Mouse (Mus musculus): ENCODE measurements at regions not wholly inside any gene's neighbourhood (a gene's known extent, or its start where the extent isn't known, plus 50 kb on each side); places are given as distances from the start of the nearest gene placed in this dataset.
"Not testable (repeated sequence)": the region's sequence is repeated elsewhere in the genome, so short reads cannot be mapped to it uniquely, and the experiment has no call there.

GRCm38 (mm10) chr17:59179018-59179417 is 165.8 kb upstream of the Nudt12 start:
- in situ Hi-C loops (cut with MboI, MseI) = no loop called here

- in situ Hi-C loops (cut with MboI, MseI) = loop anchor here (5.0 kb wide), 1 partner anchor 101 kb away; no protein-coding TSS in a partner anchor
These were observed 143.2 kb upstream of the Nudt12 start for GRCm38 (mm10) chr17:59156345-59156744.

- in situ Hi-C loops (cut with MboI, MseI) = no loop called here
These were observed 130.6 kb upstream of the Nudt12 start for GRCm38 (mm10) chr17:59143760-59144157.

- in situ Hi-C loops (cut with MboI, MseI) = no loop called here
These were observed 130.0 kb upstream of the Nudt12 start for GRCm38 (mm10) chr17:59142995-59143759.

GRCm38 (mm10) chr17:59138791-59139190 is 125.6 kb upstream of the Nudt12 start:
- in situ Hi-C loops (cut with MboI, MseI) = no loop called here

- in situ Hi-C loops (cut with MboI, MseI) = no loop called here
These were observed 86.2 kb upstream of the Nudt12 start for GRCm38 (mm10) chr17:59099376-59099775.

- in situ Hi-C loops (cut with MboI, MseI) = not testable (repeated sequence)
These were observed 63.7 kb upstream of the Nudt12 start for GRCm38 (mm10) chr17:59076846-59077245.

GRCm38 (mm10) chr17:59076361-59076760 is 63.2 kb upstream of the Nudt12 start:
- in situ Hi-C loops (cut with MboI, MseI) = not testable (repeated sequence)
